Mouse (Mus musculus) CD8-positive naive resting alpha-beta T cell, adult 57 days (primary cell): ENCODE measurements around the gene Hnrnpa0. TPM values are rescaled to one million over a fixed set of nuclear protein-coding genes. Genes with fewer than 3 reads are reported as not detected.

Experiments
- total RNA-seq: library from RNA; stranded (reverse); gene quantifications from one replicate; pipeline ENCODE4 v1.2.4, GENCODE M21; 2023

Hnrnpa0 gene
- 149 TPM for total RNA-seq

DNA sequence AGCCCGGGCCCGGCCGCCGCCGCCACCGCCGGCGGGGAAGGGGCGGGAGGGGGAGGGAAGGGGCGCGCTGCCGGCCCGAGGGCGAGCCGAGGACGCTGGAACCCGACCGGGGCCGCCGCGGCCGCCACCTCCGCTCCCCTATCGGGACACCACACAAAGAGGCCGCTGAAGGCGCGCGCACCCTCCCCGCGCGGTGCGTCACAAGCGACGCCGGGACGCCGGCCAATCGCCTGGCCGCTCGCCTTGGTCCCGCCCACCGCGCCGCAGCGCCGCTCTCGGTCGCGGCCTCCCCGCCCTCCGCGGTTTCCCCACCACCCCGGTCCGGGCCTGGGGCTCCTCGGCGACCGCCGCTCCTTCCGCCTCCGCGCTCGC is at the start of gene Hnrnpa0:
Gene Hnrnpa0, minus strand, starts transcription at position 161 of the 372 bp plus-strand sequence.

DNA sequence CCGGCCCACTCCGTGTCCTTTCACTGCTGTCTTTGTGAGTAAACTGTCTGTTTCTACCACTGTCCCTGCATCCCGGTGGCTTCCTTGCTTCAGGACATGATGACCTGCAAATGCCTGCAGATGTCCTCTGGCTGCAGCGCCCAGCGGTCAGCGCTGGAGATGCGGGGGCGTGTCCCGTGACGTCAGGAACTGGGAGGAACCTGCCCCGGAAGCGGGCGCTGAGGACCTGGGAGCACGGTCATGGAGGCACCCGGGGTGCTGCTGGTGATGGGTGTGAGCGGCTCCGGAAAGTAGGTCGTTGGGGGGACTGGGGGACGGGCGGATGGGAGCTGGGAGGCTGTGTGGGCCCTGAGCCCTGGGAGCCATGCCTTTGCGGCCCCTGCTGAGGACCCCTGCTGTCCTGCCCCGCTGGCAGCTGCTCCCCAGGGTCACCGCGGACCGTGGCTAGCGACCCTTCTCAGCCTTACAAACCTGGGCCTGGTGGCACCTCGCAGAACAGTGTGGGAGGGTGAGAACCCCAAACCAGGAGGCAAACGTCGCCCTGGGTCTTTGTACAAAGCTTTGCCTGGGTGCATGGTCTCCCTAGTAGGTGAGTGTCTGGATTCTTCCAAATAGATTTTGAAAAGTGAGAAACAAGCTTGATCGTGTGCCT is 29.2 kb upstream of the Hnrnpa0 start, which contains the start of gene Idnk:
Gene Idnk, plus strand, starts transcription at position 203 of the 652 bp plus-strand sequence.

DNA sequence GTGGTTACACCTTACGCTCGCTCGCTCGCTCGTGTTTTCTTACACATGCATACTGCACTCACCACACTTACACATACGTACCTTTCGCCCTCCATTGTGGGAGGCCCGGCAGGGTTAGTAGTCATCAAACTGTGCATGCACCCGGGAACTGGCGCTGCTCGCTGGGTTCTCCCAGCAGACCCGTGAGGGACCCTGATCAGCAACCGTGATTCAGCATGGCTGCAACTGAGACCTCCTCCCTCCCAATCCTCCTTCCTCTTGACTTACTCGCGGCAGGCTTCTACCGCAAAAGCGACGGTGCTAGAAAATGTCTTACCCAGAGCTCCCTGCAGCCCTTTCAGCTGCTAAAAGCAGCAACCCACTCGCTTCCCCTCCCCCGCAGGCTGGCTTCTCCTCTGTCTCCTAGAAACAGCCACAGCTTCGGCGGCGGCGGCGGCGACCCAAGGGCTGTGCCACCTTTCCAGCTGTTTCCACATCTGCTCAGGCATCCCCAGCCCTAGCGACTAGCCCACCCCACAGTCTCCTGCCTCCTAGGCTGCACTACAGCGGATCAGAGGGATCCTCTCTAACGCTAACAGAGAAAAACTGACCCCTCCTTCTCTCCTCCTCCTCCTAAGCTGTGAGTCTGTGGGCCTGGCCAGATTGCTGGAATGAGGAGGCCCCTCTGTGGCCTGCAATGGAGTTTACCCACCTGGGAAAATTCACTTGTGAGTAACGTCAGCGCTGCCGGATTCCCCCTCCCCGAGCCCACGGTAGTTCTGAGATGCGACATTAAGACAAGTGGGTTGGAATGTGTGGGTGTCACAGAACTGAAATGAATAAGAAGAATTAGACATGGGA is 15.1 kb downstream of the Hnrnpa0 start, which contains the start of gene Klhl3:
Gene Klhl3, minus strand, starts transcription at position 532 of the 840 bp plus-strand sequence.

Other genes with a start within 250 kb of the Hnrnpa0 start
- gene Spock1, start 220.2 kb downstream of the Hnrnpa0 start, total RNA-seq: not detected
- gene Klhl3, start 15.0 kb downstream of the Hnrnpa0 start, total RNA-seq: 5.2 TPM
- 106 TPM for gene Idnk, start 29.1 kb upstream of the Hnrnpa0 start, total RNA-seq
- 82.3 TPM for gene Ubqln1, start 87.1 kb upstream of the Hnrnpa0 start, total RNA-seq
- gene Gkap1, start 147.1 kb upstream of the Hnrnpa0 start, total RNA-seq: 2.4 TPM
- 0.43 TPM for gene Kif27, start 230.6 kb upstream of the Hnrnpa0 start, total RNA-seq